Mouse (Mus musculus): ENCODE data around the gene Tjp3. TPM values are rescaled to one million over a fixed set of nuclear protein-coding genes. Genes with fewer than 3 reads are reported as not detected.

The Tjp3 gene
- polyA plus RNA-seq, 1 experiment = 27.5 TPM

DNA sequence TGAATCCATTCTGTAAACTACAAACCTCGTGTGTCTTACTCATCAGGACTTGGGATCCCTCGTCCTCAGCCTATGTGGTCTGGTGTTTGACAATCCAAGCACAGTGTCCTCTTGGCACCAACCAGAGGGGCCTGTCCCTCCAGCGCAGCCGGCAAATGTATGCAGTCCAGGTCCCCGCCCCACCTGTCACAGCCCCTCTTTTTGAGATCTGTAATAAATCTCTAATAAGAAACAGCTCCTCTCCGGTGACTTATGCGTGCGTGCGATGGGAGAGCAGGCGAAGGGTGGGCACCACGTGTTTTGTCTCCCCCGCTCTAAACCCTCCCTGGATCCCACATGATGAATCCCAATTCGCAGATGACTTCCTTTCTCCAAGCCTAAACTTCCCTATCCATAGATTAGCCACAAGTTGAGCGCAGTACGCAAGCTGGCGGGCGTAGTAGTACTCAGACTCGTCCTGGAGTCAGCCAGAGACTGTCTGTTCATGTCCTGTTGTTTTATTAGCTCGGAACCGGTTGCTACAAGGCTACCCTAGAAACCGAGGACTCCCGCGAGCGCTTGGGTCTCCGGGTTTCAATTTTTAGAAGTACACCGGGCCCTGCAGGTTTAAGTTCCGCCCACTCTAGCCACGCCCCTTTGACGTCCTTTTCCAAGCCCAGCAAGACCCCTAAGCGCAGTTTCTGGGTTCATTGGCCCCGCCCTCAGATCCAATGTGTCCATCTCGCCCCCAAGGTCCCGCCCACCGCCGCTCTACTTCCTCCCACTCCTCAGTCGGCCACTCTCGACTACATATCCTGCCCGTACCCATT lies 28.6 kb upstream of the Tjp3 start:
- Histone ChIP-seq H3K36me3 (ENCODE audit: control insufficient read depth, insufficient read depth, low read length) (peaks cover 36% of the 10 kb centered on the region), H3K4me1 (replicated peaks; ENCODE audit: control insufficient read depth, insufficient read depth, low read length) (peaks cover 27% of the 10 kb centered on the region), H3K27ac (ENCODE audit: control insufficient read depth, insufficient read depth, low read length) (peak overlapping the region; percentile 65), H3K27me3 (ENCODE audit: control insufficient read depth, insufficient read depth, low read length) (no peaks in the 10 kb centered on the region), H3K4me3 (ENCODE audit: control insufficient read depth, insufficient read depth, low read length) (peak overlapping the region; percentile 47)
- peak; percentile 96 for DNase-seq
- TF ChIP-seq POLR2A (IDR thresholded peaks at IDR 0.05; ENCODE audit: control insufficient read depth, extremely low read depth, insufficient read depth, low read length, poor library complexity) (no peak), CTCF (IDR thresholded peaks at IDR 0.05; ENCODE audit: borderline replicate concordance, control insufficient read depth, extremely low read depth, insufficient read depth, low read length, poor library complexity) (no peak)
- 2% methylated on average over 38 of the region's 38 CpGs for WGBS

DNA sequence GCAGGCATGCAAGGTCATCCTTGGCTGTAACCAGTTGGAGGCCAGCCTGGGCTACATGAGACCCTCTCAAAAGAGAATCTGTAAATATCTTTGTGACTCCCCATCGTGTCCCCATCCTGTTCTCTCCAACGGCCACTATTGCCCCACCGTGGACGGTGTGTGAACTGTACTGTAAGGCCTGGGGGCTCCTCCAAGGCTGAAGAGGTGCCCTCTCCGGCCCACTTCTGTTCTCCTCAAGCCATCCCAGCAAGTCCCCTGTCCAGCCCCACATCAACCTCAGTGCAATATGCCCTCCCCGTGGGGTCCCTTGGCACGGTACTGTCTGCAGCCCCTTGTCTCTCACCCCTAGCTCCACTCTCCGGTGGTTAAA lies 27.9 kb upstream of the Tjp3 start:
- peak; percentile 52 for DNase-seq
- no peak for TF ChIP-seq CTCF (IDR thresholded peaks at IDR 0.05; ENCODE audit: borderline replicate concordance, control insufficient read depth, extremely low read depth, insufficient read depth, low read length, poor library complexity)
- TF ChIP-seq POLR2A (IDR thresholded peaks at IDR 0.05; ENCODE audit: control insufficient read depth, extremely low read depth, insufficient read depth, low read length, poor library complexity) = no peak
- Histone ChIP-seq H3K4me1 (replicated peaks; ENCODE audit: control insufficient read depth, insufficient read depth, low read length) (peaks cover 27% of the 10 kb centered on the region), H3K27ac (ENCODE audit: control insufficient read depth, insufficient read depth, low read length) (peak overlapping the region; percentile 65), H3K27me3 (ENCODE audit: control insufficient read depth, insufficient read depth, low read length) (no peaks in the 10 kb centered on the region), H3K36me3 (ENCODE audit: control insufficient read depth, insufficient read depth, low read length) (peaks cover 33% of the 10 kb centered on the region), H3K4me3 (ENCODE audit: control insufficient read depth, insufficient read depth, low read length) (no peak overlapping the region)
- 48% methylated on average over 8 of the region's 8 CpGs for WGBS

DNA sequence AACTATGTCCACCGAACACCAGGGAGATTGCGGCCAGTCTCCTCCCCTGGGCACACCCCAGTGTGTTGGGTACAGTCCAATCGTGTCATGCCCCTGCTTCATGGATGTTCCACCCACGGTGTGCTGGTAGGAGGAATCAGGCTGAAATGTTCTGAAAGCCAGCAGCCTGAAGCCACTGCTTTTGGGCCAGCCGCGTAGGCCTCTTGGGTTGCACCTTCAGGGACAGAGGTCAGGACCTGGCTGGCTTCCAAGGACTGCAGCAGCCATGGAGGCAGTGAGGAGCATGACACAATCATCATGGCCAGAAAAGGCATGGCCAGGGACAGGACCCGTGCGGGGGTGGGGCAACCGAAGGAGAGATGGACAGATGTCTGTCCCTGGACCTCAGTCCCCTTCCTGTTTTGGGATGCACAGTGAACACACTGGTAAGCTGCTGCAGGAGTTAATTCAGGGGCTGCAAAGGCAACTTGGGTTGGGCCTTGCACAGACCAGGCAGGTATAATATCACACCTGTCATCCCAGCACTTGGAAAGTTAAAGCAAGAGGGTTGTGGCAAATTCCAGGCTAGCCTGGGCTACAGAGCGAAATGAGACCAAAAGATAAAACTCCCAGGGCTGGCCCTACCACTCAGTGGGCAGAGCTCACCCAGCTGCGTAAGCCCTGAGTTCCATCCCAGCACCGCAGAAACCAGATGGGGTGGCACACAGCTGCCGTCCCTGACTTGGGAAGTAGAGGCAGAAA lies 27.4 kb upstream of the Tjp3 start:
- no peak for TF ChIP-seq POLR2A (IDR thresholded peaks at IDR 0.05; ENCODE audit: control insufficient read depth, extremely low read depth, insufficient read depth, low read length, poor library complexity)
- Histone ChIP-seq H3K27me3 (ENCODE audit: control insufficient read depth, insufficient read depth, low read length) (no peaks in the 10 kb centered on the region), H3K27ac (ENCODE audit: control insufficient read depth, insufficient read depth, low read length) (no peak overlapping the region), H3K36me3 (ENCODE audit: control insufficient read depth, insufficient read depth, low read length) (peaks cover 28% of the 10 kb centered on the region), H3K4me3 (ENCODE audit: control insufficient read depth, insufficient read depth, low read length) (no peak overlapping the region), H3K4me1 (replicated peaks; ENCODE audit: control insufficient read depth, insufficient read depth, low read length) (peaks cover 27% of the 10 kb centered on the region)
- WGBS = 93% methylated on average over 13 of the region's 13 CpGs
- no peak for DNase-seq

DNA sequence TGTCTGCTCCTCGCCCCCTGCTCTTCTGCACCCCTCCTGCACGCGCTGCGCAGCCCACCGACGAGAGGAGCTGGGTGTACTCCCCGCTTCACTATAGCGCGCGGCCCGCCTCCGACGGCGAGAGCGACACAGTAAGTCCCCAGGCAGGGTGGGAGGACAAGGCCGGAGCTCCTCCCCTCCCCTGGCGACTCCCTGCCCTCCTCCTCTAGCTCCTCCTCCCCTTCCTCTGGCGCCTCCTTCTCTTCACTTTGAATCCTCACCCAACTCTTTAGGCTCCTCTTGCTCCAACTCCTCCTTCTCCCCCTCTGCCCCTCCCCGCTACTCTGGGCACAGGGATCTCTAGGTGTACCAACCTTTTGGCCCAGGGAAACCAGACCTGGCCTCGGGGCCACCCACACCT lies 25.9 kb upstream of the Tjp3 start:
- no peak for DNase-seq
- peaks cover 24% of the 10 kb centered on the region for H3K4me1 ChIP-seq (replicated peaks; ENCODE audit: control insufficient read depth, insufficient read depth, low read length)
- WGBS = 70% methylated on average over 20 of the region's 20 CpGs
- no peak overlapping the region for H3K4me3 ChIP-seq (ENCODE audit: control insufficient read depth, insufficient read depth, low read length)
- H3K36me3 ChIP-seq (ENCODE audit: control insufficient read depth, insufficient read depth, low read length) = peaks cover 23% of the 10 kb centered on the region
- H3K27me3 ChIP-seq (ENCODE audit: control insufficient read depth, insufficient read depth, low read length) = no peaks in the 10 kb centered on the region
- H3K27ac ChIP-seq (ENCODE audit: control insufficient read depth, insufficient read depth, low read length) = no peak overlapping the region
- TF ChIP-seq CTCF (IDR thresholded peaks at IDR 0.05; ENCODE audit: borderline replicate concordance, control insufficient read depth, extremely low read depth, insufficient read depth, low read length, poor library complexity) = no peak
- no peak for TF ChIP-seq POLR2A (IDR thresholded peaks at IDR 0.05; ENCODE audit: control insufficient read depth, extremely low read depth, insufficient read depth, low read length, poor library complexity)

DNA sequence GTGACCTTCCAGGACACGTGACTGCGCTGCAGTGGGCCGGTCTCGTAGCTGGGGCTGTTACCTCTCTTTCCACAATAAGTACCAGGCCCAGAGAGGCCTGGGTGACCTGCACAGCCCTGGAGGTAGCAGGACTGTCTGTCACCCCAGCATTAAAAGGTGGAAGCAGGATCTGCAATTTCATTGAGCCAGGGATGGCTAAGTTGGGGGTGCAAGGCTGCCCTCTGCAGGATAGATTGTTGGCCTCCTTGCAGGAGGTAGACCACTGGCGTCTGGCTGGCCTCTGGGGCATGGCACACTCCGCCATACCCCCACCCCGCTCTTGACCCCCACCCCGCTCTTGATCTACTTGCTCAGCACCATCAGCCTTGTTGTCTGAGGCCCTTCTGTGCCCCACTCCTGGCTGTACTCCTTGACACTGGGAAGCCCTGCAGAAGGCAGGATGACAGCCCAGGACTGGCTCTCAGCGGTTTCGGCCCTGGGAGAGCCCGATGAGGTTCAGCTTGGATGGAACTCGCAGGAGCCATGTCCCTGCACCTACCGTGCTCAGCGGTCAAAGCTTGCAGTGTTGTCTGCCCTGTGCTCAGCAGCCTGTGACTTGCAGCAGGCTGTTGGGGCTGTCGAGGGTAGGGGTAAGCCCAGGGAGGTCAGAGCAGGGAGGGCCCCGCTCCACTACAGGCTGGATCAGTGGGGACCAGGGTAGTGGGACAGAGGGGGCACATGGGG lies 25.1 kb upstream of the Tjp3 start:
- H3K27me3 ChIP-seq (ENCODE audit: control insufficient read depth, insufficient read depth, low read length) = no peaks in the 10 kb centered on the region
- no peak for DNase-seq
- no peak overlapping the region for H3K4me3 ChIP-seq (ENCODE audit: control insufficient read depth, insufficient read depth, low read length)
- peaks cover 22% of the 10 kb centered on the region for H3K4me1 ChIP-seq (replicated peaks; ENCODE audit: control insufficient read depth, insufficient read depth, low read length)
- peak; percentile 4; the same call in 1 of the 2 replicates for TF ChIP-seq CTCF (IDR thresholded peaks at IDR 0.05; ENCODE audit: borderline replicate concordance, control insufficient read depth, extremely low read depth, insufficient read depth, low read length, poor library complexity)
- no peak for TF ChIP-seq POLR2A (IDR thresholded peaks at IDR 0.05; ENCODE audit: control insufficient read depth, extremely low read depth, insufficient read depth, low read length, poor library complexity)
- 85% methylated on average over 16 of the region's 16 CpGs for WGBS
- H3K36me3 ChIP-seq (ENCODE audit: control insufficient read depth, insufficient read depth, low read length) = peaks cover 30% of the 10 kb centered on the region
- no peak overlapping the region for H3K27ac ChIP-seq (ENCODE audit: control insufficient read depth, insufficient read depth, low read length)

DNA sequence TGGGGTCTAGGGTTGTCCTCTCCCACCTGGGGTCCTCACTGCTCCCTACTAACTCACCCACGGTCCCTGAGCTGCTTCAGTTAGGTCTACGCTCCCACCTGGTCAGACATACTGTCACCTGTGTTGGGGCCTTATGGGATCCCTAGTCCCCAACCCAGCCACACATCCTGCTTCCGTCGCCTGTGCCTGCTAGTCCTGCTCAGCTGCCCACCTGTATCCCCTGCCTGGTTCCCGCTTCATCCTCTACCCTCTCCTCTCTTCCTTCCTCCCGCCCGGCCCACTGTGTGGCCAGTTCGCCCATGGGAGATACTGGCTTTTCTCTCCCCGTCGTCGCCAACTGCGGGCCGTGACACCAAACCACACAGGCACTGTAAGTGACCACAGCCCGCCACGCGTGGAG lies 24.2 kb upstream of the Tjp3 start:
- no peaks in the 10 kb centered on the region for H3K27me3 ChIP-seq (ENCODE audit: control insufficient read depth, insufficient read depth, low read length)
- peaks cover 22% of the 10 kb centered on the region for H3K4me1 ChIP-seq (replicated peaks; ENCODE audit: control insufficient read depth, insufficient read depth, low read length)
- peaks cover 39% of the 10 kb centered on the region for H3K36me3 ChIP-seq (ENCODE audit: control insufficient read depth, insufficient read depth, low read length)
- H3K4me3 ChIP-seq (ENCODE audit: control insufficient read depth, insufficient read depth, low read length) = no peak overlapping the region
- 86% methylated on average over 16 of the region's 16 CpGs for WGBS
- no peak overlapping the region for H3K27ac ChIP-seq (ENCODE audit: control insufficient read depth, insufficient read depth, low read length)
- DNase-seq = no peak
- TF ChIP-seq CTCF (IDR thresholded peaks at IDR 0.05; ENCODE audit: borderline replicate concordance, control insufficient read depth, extremely low read depth, insufficient read depth, low read length, poor library complexity) (no peak), POLR2A (IDR thresholded peaks at IDR 0.05; ENCODE audit: control insufficient read depth, extremely low read depth, insufficient read depth, low read length, poor library complexity) (no peak)

All from thymus, adult 2 months (tissue).